Mouse (Mus musculus): ENCODE measurements around the gene Mark3. TPM values are rescaled to one million over a fixed set of nuclear protein-coding genes. Genes with fewer than 3 reads are reported as not detected.
A peak's percentile ranks its signal among the peaks of the same experiment; 100 is the strongest.
"Not testable (repeated sequence)": the region's sequence is repeated elsewhere in the genome, so short reads cannot be mapped to it uniquely, and the experiment has no call there.

The Mark3 gene
- total RNA-seq, 2 experiments from 2014 or later: 108 to 110 TPM

- DNase-seq (ENCODE audit: low spot score in 2 of 2): no peak
- no peak overlapping the region for H3K27ac ChIP-seq
- H3K4me3 ChIP-seq: no peak overlapping the region
- TF ChIP-seq CTCF (conservative IDR thresholded peaks at IDR 0.05): peak; percentile 30
These were observed 27.3 kb upstream of the Mark3 start for GRCm38 (mm10) chr12:111547070-111547469.

- H3K4me3 ChIP-seq: no peak overlapping the region
- TF ChIP-seq CTCF (conservative IDR thresholded peaks at IDR 0.05): no peak
- no peak overlapping the region for H3K27ac ChIP-seq
- no peak for DNase-seq (ENCODE audit: low spot score in 2 of 2)
These were observed 25.6 kb upstream of the Mark3 start for GRCm38 (mm10) chr12:111548555-111549289.

- Histone ChIP-seq H3K27ac (0 out of 2 replicates have a peak overlapping the region, but pooled peaks have one; percentile 14), H3K4me3 (no peak overlapping the region)
- peak; percentile 56 for TF ChIP-seq CTCF (conservative IDR thresholded peaks at IDR 0.05)
- no peak for DNase-seq (ENCODE audit: low spot score in 2 of 2)
These were observed 23.6 kb upstream of the Mark3 start for GRCm38 (mm10) chr12:111550679-111551078.

GRCm38 (mm10) chr12:111552342-111552741 is 22.0 kb upstream of the Mark3 start:
- no peak for TF ChIP-seq CTCF (conservative IDR thresholded peaks at IDR 0.05)
- H3K27ac ChIP-seq: no peak overlapping the region
- H3K4me3 ChIP-seq: no peak overlapping the region
- DNase-seq (ENCODE audit: low spot score in 2 of 2): no peak

- H3K27ac ChIP-seq: no peak overlapping the region
- DNase-seq (ENCODE audit: low spot score in 2 of 2): no peak
- no peak for TF ChIP-seq CTCF (conservative IDR thresholded peaks at IDR 0.05)
- H3K4me3 ChIP-seq: no peak overlapping the region
These were observed 19.0 kb upstream of the Mark3 start for GRCm38 (mm10) chr12:111555357-111555756.

GRCm38 (mm10) chr12:111555893-111556292 is 18.4 kb upstream of the Mark3 start:
- DNase-seq (ENCODE audit: low spot score in 2 of 2); H3K27ac ChIP-seq; H3K4me3 ChIP-seq: not testable (repeated sequence)

GRCm38 (mm10) chr12:111557538-111557937 is 16.8 kb upstream of the Mark3 start:
- H3K4me3 ChIP-seq: no peak overlapping the region
- no peak for DNase-seq (ENCODE audit: low spot score in 2 of 2)
- H3K27ac ChIP-seq: no peak overlapping the region
- no peak for TF ChIP-seq CTCF (conservative IDR thresholded peaks at IDR 0.05)

GRCm38 (mm10) chr12:111558655-111559054 is 15.7 kb upstream of the Mark3 start:
- no peak for TF ChIP-seq CTCF (conservative IDR thresholded peaks at IDR 0.05)

GRCm38 (mm10) chr12:111559647-111560258 is 14.6 kb upstream of the Mark3 start:
- peak overlapping the region; percentile 51 for H3K4me3 ChIP-seq
- H3K27ac ChIP-seq: peak overlapping the region; percentile 92
- no peak for TF ChIP-seq CTCF (conservative IDR thresholded peaks at IDR 0.05)
- peak; percentile 65 to 68 for DNase-seq (ENCODE audit: low spot score in 2 of 2)

More at GRCm38 (mm10) chr12:111558655-111559054, 15.7 kb upstream of the Mark3 start:
- Histone ChIP-seq H3K27ac (no peak overlapping the region), H3K4me3 (no peak overlapping the region)
- DNase-seq (ENCODE audit: low spot score in 2 of 2): no peak

GRCm38 (mm10) chr12:111560286-111560685 is 14.0 kb upstream of the Mark3 start:
- no peak overlapping the region; the same call in 1 of the 2 replicates for H3K4me3 ChIP-seq
- peak; percentile 32 to 51 for DNase-seq (ENCODE audit: low spot score in 2 of 2)
- TF ChIP-seq CTCF (conservative IDR thresholded peaks at IDR 0.05): no peak
- H3K27ac ChIP-seq: peak overlapping the region; percentile 92

GRCm38 (mm10) chr12:111562276-111562814 is 12.0 kb upstream of the Mark3 start:
- Histone ChIP-seq H3K4me3 (no peak overlapping the region), H3K27ac (peak overlapping the region; percentile 83)
- DNase-seq (ENCODE audit: low spot score in 2 of 2): no peak
- TF ChIP-seq CTCF (conservative IDR thresholded peaks at IDR 0.05): no peak

- Histone ChIP-seq H3K27ac (peak overlapping the region; percentile 83), H3K4me3 (no peak overlapping the region)
- TF ChIP-seq CTCF (conservative IDR thresholded peaks at IDR 0.05): peak; percentile 49
- no peak for DNase-seq (ENCODE audit: low spot score in 2 of 2)
These were observed 11.2 kb upstream of the Mark3 start for GRCm38 (mm10) chr12:111563076-111563629.

GRCm38 (mm10) chr12:111565363-111565762 is 9.0 kb upstream of the Mark3 start:
- Histone ChIP-seq H3K4me3 (no peak overlapping the region), H3K27ac (no peak overlapping the region)
- no peak for TF ChIP-seq CTCF (conservative IDR thresholded peaks at IDR 0.05)
- DNase-seq (ENCODE audit: low spot score in 2 of 2): no peak
